Mouse (Mus musculus) heart, embryonic 16.5 days (tissue): ENCODE data around the gene Wipf1. TPM values are rescaled to one million over a fixed set of nuclear protein-coding genes. Genes with fewer than 3 reads are reported as not detected.
A peak's percentile ranks its signal among the peaks of the same experiment; 100 is the strongest.

ENCODE experiments used
- ATAC-seq: fragments of 200-750 bp; cut with Nextera tagmentation; replicated peaks from 2 replicates; pipeline ENCODE4 v1.8.0; 2017; ENCODE audit warnings: moderate number of reproducible peaks; ENCODE audit not compliant: insufficient read depth, low FRiP score; ENCODE audit errors: extremely low read depth
- H3K27ac ChIP-seq: fragments of 300-500 bp; sonication (generic); 2 replicates; pipeline ENCODE4 v1.5.1; 2014; ENCODE audit warnings: mild to moderate bottlenecking, low read length, control low read depth, moderate library complexity
- H3K27me3 ChIP-seq: fragments of 300-500 bp; sonication (generic); 2 replicates; pipeline ENCODE4 v1.6.1; 2014; ENCODE audit warnings: low read length, mixed read lengths; ENCODE audit not compliant: control insufficient read depth, insufficient read depth
- H3K36me3 ChIP-seq: fragments of 300-500 bp; sonication (generic); 2 replicates; pipeline ENCODE4 v1.6.1; 2014; ENCODE audit not compliant: control insufficient read depth, insufficient read depth
- H3K4me1 ChIP-seq: fragments of 300-500 bp; sonication (generic); 2 replicates; pipeline ENCODE4 v1.6.1; 2014; ENCODE audit warnings: low read length, mixed read lengths; ENCODE audit not compliant: control insufficient read depth, insufficient read depth
- H3K4me2 ChIP-seq: fragments of 300-500 bp; sonication (generic); 2 replicates; pipeline ENCODE4 v1.6.1; 2014; ENCODE audit warnings: low read depth, mild to moderate bottlenecking, control low read depth, low read length
- H3K4me3 ChIP-seq: fragments of 300-500 bp; sonication (generic); 2 replicates; pipeline ENCODE4 v1.5.1; 2014; ENCODE audit warnings: mild to moderate bottlenecking, control low read depth, low read length
- H3K9ac ChIP-seq: fragments of 300-500 bp; sonication (generic); 2 replicates; pipeline ENCODE4 v1.6.1; 2014; ENCODE audit warnings: low read length, control low read depth
- H3K9me3 ChIP-seq: fragments of 300-500 bp; sonication (generic); replicated peaks from 2 replicates; pipeline ENCODE4 v1.6.1; 2016; ENCODE audit warnings: low read length; ENCODE audit not compliant: control insufficient read depth
- WGBS: fragments of 180-500 bp; shearing (Covaris S2); extraction: QIAGEN DNeasy Blood & Tissue Kit; methylation state at CpG from one replicate; pipeline ENCODE4 v1.1.7; 2014; 5-methylcytosine and 5-hydroxymethylcytosine counted together
- polyA plus RNA-seq: library from polyadenylated mRNA; unstranded; fragments of >200 nt; fragmentation: Nextera tagmentation; extraction: Ambion mirVana; gene quantifications from 2 replicates; pipeline ENCODE4 v1.2.1, GENCODE M21; 2015

Wipf1 gene
- polyA plus RNA-seq, 1 experiment from 2014 or later: 7.4 TPM

DNA sequence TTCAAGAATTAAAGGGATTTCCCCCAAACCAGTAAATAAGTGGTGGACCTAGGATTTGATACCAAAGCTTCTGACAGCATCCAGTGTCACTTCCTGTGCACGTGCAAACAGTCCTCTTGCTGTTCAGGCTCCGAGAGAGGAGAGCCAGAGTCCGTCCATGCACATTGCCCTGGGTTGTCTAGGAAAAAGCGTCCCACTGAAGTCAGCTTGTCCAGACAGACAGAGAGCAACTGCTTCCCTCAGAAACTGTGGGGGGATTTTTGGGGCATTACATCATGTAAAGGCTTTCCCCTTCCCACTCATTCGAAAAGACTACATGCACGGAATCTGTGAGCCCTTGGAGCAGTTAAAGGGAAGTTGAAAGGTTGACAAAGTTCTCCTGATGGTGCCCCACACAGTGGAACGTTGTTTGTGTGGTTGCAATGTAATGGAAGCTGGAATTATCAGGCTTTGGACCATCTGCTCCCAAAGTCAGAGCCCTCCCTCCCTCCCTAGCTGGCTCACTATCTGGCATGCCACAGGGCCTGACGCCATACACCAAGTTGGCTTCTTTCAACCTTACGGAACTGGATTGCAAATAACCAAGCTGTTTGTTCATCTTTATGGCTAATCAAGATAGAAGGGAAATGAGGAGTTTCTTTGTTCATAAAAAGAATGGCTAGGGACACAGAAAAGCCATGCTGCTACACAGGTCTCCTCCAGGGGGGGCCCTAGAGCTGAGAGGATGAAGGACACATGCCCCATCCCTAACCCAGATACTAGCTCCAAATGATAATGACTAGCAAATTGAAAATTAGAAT, 37.9 kb downstream of the Wipf1 start:
- H3K36me3 ChIP-seq: no peaks in the 10 kb centered on the region
- peak overlapping the region; percentile 67 for H3K27ac ChIP-seq
- 0 out of 2 replicates have a peak overlapping the region, but pooled peaks have one; percentile 27 for H3K9ac ChIP-seq
- H3K4me1 ChIP-seq: peaks cover 27% of the 10 kb centered on the region
- no peaks in the 10 kb centered on the region for H3K27me3 ChIP-seq
- 36% methylated on average over 9 of the region's 9 CpGs for WGBS
- ATAC-seq: peak; percentile 39
- H3K4me2 ChIP-seq: no peak overlapping the region
- H3K4me3 ChIP-seq: no peak overlapping the region
- no peaks in the 10 kb centered on the region for H3K9me3 ChIP-seq

DNA sequence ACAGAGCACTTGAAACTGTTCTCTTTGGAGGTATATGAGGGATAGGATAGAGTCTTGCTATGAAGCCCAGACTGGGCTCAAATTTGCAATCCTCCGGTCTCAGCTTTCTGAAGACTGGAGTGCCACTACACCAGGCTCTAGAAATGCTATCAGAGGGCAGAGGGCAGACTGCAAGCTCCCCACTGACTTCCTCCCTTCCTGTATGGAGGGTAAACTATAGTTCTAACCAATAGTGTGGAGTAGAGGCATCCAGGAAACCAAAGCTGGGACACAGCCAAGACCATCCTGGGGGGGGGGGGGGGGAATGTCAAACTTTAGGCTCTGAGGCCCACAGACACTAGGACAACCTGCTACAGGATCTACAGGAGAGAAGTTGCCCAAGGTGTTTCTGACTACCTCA, 39.1 kb downstream of the Wipf1 start:
- Histone ChIP-seq H3K9me3 (no peaks in the 10 kb centered on the region), H3K27me3 (no peaks in the 10 kb centered on the region), H3K4me1 (peaks cover 17% of the 10 kb centered on the region), H3K4me3 (no peak overlapping the region), H3K27ac (peak overlapping the region; percentile 67), H3K36me3 (no peaks in the 10 kb centered on the region), H3K4me2 (no peak overlapping the region), H3K9ac (no peak overlapping the region)
- no peak for ATAC-seq
- 42% methylated on average over 1 of the region's 1 CpGs for WGBS

DNA sequence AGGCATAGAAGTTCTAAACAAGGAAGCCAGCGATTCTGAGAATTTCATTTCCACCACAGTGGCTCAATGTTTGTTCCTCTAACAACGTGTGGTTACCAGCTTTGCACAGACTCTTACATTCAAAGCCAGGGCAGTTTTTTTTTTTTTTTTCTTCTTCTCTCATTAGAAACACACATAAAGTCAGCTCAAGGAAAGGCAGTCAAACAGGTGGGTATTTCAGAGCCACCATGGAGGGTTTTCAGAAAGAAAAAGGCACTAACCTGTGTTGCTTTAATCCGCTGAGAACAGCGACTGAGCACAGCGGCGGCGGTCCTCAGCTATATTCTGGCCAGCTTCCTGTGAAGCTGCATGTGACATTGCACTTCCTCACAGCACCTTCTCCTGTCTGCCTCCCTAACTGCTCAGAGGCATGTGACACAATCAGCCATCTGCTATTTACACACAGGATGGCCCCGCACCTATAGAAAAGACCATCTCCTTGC, 43.4 kb downstream of the Wipf1 start:
- Histone ChIP-seq H3K27me3 (no peaks in the 10 kb centered on the region), H3K4me1 (peaks cover 9% of the 10 kb centered on the region), H3K4me2 (peak overlapping the region; percentile 44), H3K4me3 (peak overlapping the region; percentile 42), H3K27ac (peak overlapping the region; percentile 74), H3K36me3 (no peaks in the 10 kb centered on the region), H3K9ac (0 out of 2 replicates have a peak overlapping the region, but pooled peaks have one; percentile 28), H3K9me3 (no peaks in the 10 kb centered on the region)
- WGBS: 59% methylated on average over 8 of the region's 8 CpGs
- peak; percentile 42; the same call in 1 of the 2 replicates for ATAC-seq

GRCm38 (mm10) chr2:73485236-73486119, 44.1 kb downstream of the Wipf1 start:
- ATAC-seq: peak; percentile 45; the same call in 1 of the 2 replicates
- Histone ChIP-seq H3K27me3 (no peaks in the 10 kb centered on the region), H3K4me2 (peak overlapping the region; percentile 44), H3K9ac (peak overlapping the region; percentile 49), H3K36me3 (no peaks in the 10 kb centered on the region), H3K27ac (peak overlapping the region; percentile 74), H3K4me3 (peak overlapping the region; percentile 42), H3K4me1 (peaks cover 6% of the 10 kb centered on the region), H3K9me3 (no peaks in the 10 kb centered on the region)
- 49% methylated on average over 26 of the region's 26 CpGs for whole genome bisulfite sequencing

- H3K27me3 ChIP-seq: no peaks in the 10 kb centered on the region
- H3K36me3 ChIP-seq: no peaks in the 10 kb centered on the region
- no peak for ATAC-seq
- WGBS: 38% methylated on average over 15 of the region's 15 CpGs
- peak overlapping the region; percentile 44 for H3K4me2 ChIP-seq
- peak overlapping the region; percentile 49 for H3K9ac ChIP-seq
- peaks cover 3% of the 10 kb centered on the region for H3K4me1 ChIP-seq
- H3K9me3 ChIP-seq: no peaks in the 10 kb centered on the region
- H3K27ac ChIP-seq: peak overlapping the region; percentile 74
- peak overlapping the region; percentile 42 for H3K4me3 ChIP-seq
These were observed 44.8 kb downstream of the Wipf1 start for GRCm38 (mm10) chr2:73484561-73485235.

- H3K9ac ChIP-seq: no peak overlapping the region
- H3K9me3 ChIP-seq: no peaks in the 10 kb centered on the region
- peaks cover 2% of the 10 kb centered on the region; the same call in 1 of the 2 replicates for H3K4me1 ChIP-seq
- 88% methylated on average over 6 of the region's 6 CpGs for WGBS
- no peaks in the 10 kb centered on the region for H3K36me3 ChIP-seq
- H3K4me2 ChIP-seq: no peak overlapping the region
- no peak overlapping the region for H3K4me3 ChIP-seq
- no peak overlapping the region for H3K27ac ChIP-seq
- no peaks in the 10 kb centered on the region for H3K27me3 ChIP-seq
- ATAC-seq: no peak
These were observed 50.7 kb downstream of the Wipf1 start for GRCm38 (mm10) chr2:73478805-73479204.

GRCm38 (mm10) chr2:73477501-73477900, 52.0 kb downstream of the Wipf1 start:
- no peak overlapping the region for H3K4me2 ChIP-seq
- no peaks in the 10 kb centered on the region for H3K9me3 ChIP-seq
- ATAC-seq: no peak
- H3K36me3 ChIP-seq: no peaks in the 10 kb centered on the region
- WGBS: 82% methylated on average over 7 of the region's 7 CpGs
- H3K4me1 ChIP-seq: 0 out of 2 replicates have a peak, but pooled peaks cover 2% of the 10 kb centered on the region
- H3K9ac ChIP-seq: no peak overlapping the region
- no peak overlapping the region for H3K27ac ChIP-seq
- H3K4me3 ChIP-seq: no peak overlapping the region
- no peaks in the 10 kb centered on the region for H3K27me3 ChIP-seq

GRCm38 (mm10) chr2:73475519-73475918, 54.0 kb downstream of the Wipf1 start:
- 28% methylated on average over 3 of the region's 3 CpGs for WGBS
- 0 out of 2 replicates have a peak, but pooled peaks cover 5% of the 10 kb centered on the region for H3K4me1 ChIP-seq
- no peak overlapping the region for H3K4me3 ChIP-seq
- peak; percentile 41; the same call in 1 of the 2 replicates for ATAC-seq
- no peak overlapping the region for H3K9ac ChIP-seq
- no peak overlapping the region for H3K4me2 ChIP-seq
- no peak overlapping the region for H3K27ac ChIP-seq
- H3K27me3 ChIP-seq: no peaks in the 10 kb centered on the region
- H3K9me3 ChIP-seq: 0 out of 2 replicates have a peak, but pooled peaks cover 2% of the 10 kb centered on the region
- H3K36me3 ChIP-seq: no peaks in the 10 kb centered on the region
